Mouse (Mus musculus) limb, embryonic 10.5 days (tissue): Measurements from ENCODE around the gene Slamf1. TPM values are rescaled to one million over a fixed set of nuclear protein-coding genes. Genes with fewer than 3 reads are reported as not detected.

ENCODE experiments used
- DNase-seq: peaks from one replicate; pipeline ENCODE4 v3.0.0-alpha.2; 2017; ENCODE audit warnings: low spot score
- H3K27ac ChIP-seq: fragments of 300-500 bp; sonication (generic); 2 replicates; pipeline ENCODE4 v1.5.1; 2016; ENCODE audit warnings: mild to moderate bottlenecking
- H3K27me3 ChIP-seq: fragments of 300-500 bp; sonication (generic); 2 replicates; pipeline ENCODE4 v1.6.1; 2016; ENCODE audit warnings: low read depth, mild to moderate bottlenecking; ENCODE audit not compliant: poor library complexity, severe bottlenecking
- H3K36me3 ChIP-seq: fragments of 300-500 bp; sonication (generic); 2 replicates; pipeline ENCODE4 v1.6.1; 2016; ENCODE audit warnings: mild to moderate bottlenecking, moderate library complexity
- H3K4me1 ChIP-seq: fragments of 300-500 bp; sonication (generic); 2 replicates; pipeline ENCODE4 v1.6.1; 2016
- H3K4me3 ChIP-seq: fragments of 300-500 bp; sonication (generic); 2 replicates; pipeline ENCODE4 v1.5.1; 2016; ENCODE audit warnings: mild to moderate bottlenecking, moderate library complexity
- H3K9me3 ChIP-seq: fragments of 300-500 bp; sonication (generic); replicated peaks from 2 replicates; pipeline ENCODE4 v1.6.1; 2016; ENCODE audit warnings: mild to moderate bottlenecking
- WGBS: fragments of 180-500 bp; shearing (Covaris S2); methylation state at CpG from one replicate; pipeline ENCODE4 v1.1.7; 2016; 5-methylcytosine and 5-hydroxymethylcytosine counted together
- polyA plus RNA-seq: library from polyadenylated mRNA; unstranded; fragments of >200 nt; fragmentation: Nextera tagmentation; extraction: Ambion mirVana; gene quantifications from 2 replicates; pipeline ENCODE4 v1.2.1, GENCODE M21; 2016

Slamf1 gene
- polyA plus RNA-seq = 0.19 and 0.29 TPM in 2 replicates

GRCm38 (mm10) chr1:171766898-171767297 is at the start of gene Slamf1:
Gene Slamf1 (plus strand): TSS chr1:171767127.
- no peak for DNase-seq
- no peaks in the 10 kb centered on the region for H3K9me3 ChIP-seq
- H3K4me1 ChIP-seq = no peaks in the 10 kb centered on the region
- H3K36me3 ChIP-seq = no peaks in the 10 kb centered on the region
- 28% methylated on average over 6 of the region's 6 CpGs for WGBS
- no peak within 1 kb of the TSS for H3K27ac ChIP-seq
- H3K4me3 ChIP-seq = no peak within 1 kb of the TSS
- no peaks in the 10 kb centered on the region for H3K27me3 ChIP-seq

GRCm38 (mm10) chr1:171731195-171731594 is 35.7 kb upstream of the Slamf1 start:
- H3K4me3 ChIP-seq = no peak overlapping the region
- no peaks in the 10 kb centered on the region for H3K36me3 ChIP-seq
- DNase-seq = no peak
- no peaks in the 10 kb centered on the region for H3K27me3 ChIP-seq
- H3K9me3 ChIP-seq = 0 out of 2 replicates have a peak, but pooled peaks cover 2% of the 10 kb centered on the region
- H3K27ac ChIP-seq = no peak overlapping the region
- H3K4me1 ChIP-seq = no peaks in the 10 kb centered on the region

- Histone ChIP-seq H3K4me1 (no peaks in the 10 kb centered on the region), H3K27me3 (no peaks in the 10 kb centered on the region), H3K27ac (no peak overlapping the region), H3K36me3 (no peaks in the 10 kb centered on the region), H3K4me3 (no peak overlapping the region), H3K9me3 (no peaks in the 10 kb centered on the region)
- WGBS = 88% methylated on average over 6 of the region's 6 CpGs
- DNase-seq = no peak
These were observed 32.0 kb upstream of the Slamf1 start for GRCm38 (mm10) chr1:171734898-171735297.

- DNase-seq = no peak
- Histone ChIP-seq H3K4me3 (no peak overlapping the region), H3K27me3 (no peaks in the 10 kb centered on the region), H3K4me1 (no peaks in the 10 kb centered on the region), H3K36me3 (no peaks in the 10 kb centered on the region), H3K9me3 (no peaks in the 10 kb centered on the region), H3K27ac (no peak overlapping the region)
- 88% methylated on average over 3 of the region's 3 CpGs for WGBS
These were observed 18.6 kb upstream of the Slamf1 start for GRCm38 (mm10) chr1:171748127-171748969.

DNA sequence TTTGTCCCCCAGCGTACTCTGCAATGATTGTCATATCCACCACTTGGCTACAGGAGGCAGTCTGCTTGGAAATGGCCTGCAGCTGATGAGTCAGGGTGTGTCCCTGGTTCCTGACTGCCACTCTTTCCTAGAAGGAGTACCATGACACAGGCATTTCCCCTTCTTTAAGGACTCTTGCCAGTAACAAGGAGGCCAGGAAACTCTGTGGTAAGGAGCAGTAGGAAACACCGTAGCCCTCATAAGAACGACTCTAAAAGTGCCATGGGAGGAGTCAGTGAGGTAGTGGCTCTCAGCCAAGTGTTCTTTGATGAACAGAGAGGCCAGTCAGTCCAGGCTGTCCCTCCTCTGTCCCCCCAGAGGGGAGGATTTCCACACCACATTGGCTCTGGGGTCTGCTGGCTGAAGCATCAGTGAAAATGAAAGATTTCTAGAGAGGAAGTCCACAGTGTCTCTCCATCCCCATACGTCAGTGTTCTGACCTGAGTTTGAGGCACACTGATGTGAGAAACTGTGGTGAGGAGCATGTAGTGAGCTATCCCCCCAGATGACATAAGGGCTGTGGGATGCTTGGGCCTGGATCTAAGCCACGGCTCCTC is 5.0 kb upstream of the Slamf1 start:
- H3K27ac ChIP-seq = no peak overlapping the region
- DNase-seq = no peak
- H3K9me3 ChIP-seq = no peaks in the 10 kb centered on the region
- no peaks in the 10 kb centered on the region for H3K27me3 ChIP-seq
- H3K36me3 ChIP-seq = no peaks in the 10 kb centered on the region
- 78% methylated on average over 5 of the region's 5 CpGs for WGBS
- no peaks in the 10 kb centered on the region for H3K4me1 ChIP-seq
- no peak overlapping the region for H3K4me3 ChIP-seq

DNA sequence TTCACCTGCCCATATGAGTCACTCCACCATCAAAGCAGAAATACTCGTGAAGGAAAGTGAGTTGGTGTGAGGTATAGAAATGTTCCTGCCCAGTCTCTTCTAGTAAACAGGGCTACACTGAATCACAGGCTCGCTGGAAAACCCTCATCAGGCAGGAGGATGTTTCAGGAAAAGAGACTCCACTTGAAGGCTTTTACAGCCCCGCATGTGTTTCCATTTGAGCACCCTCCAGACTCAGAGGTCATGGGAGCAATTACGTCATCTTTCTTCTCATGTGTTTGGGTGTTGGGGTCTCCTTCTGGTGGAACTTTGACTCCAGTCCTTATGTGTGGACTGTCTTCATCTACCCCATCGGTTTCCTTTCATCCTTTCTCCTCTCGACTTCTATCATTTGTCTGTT is 4.1 kb downstream of the Slamf1 start:
- Histone ChIP-seq H3K36me3 (no peaks in the 10 kb centered on the region), H3K4me3 (no peak overlapping the region), H3K27me3 (no peaks in the 10 kb centered on the region), H3K27ac (no peak overlapping the region), H3K4me1 (no peaks in the 10 kb centered on the region), H3K9me3 (no peaks in the 10 kb centered on the region)
- DNase-seq = no peak
- 72% methylated on average over 6 of the region's 6 CpGs for WGBS

DNA sequence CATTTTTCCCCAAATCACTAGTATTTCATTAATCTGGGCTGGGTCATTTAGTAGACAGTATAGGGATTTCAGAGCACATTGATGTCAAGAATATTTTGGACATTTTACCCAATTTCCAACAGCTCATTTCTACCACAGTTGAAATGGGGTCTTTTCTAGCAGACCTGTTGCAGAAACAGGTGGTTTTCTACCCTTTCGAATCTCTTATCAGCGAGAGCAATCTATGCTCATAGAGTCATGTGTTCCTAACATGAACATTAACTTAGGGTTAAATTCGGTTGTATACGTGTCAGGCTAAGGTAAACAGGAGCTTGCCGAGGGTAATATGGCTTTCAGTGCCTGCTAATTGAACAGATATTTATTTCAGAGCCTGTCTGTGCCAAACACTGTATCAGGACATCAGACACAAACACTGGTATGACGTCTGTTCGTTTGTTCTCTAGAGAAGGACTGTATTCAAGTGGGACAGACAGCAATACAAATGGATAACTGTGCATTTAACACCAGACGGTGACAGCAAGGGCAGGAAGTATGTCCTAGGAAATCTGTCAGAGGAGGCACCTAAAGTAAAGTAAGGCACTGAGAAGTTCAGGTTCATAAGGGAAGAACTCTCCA is 5.3 kb downstream of the Slamf1 start:
- Histone ChIP-seq H3K9me3 (no peaks in the 10 kb centered on the region), H3K4me1 (no peaks in the 10 kb centered on the region), H3K36me3 (no peaks in the 10 kb centered on the region), H3K4me3 (no peak overlapping the region), H3K27me3 (no peaks in the 10 kb centered on the region), H3K27ac (no peak overlapping the region)
- 81% methylated on average over 8 of the region's 8 CpGs for whole genome bisulfite sequencing
- no peak for DNase-seq

GRCm38 (mm10) chr1:171773232-171773989 is 6.5 kb downstream of the Slamf1 start:
- no peaks in the 10 kb centered on the region for H3K4me1 ChIP-seq
- no peaks in the 10 kb centered on the region for H3K9me3 ChIP-seq
- H3K36me3 ChIP-seq = no peaks in the 10 kb centered on the region
- H3K27me3 ChIP-seq = no peaks in the 10 kb centered on the region
- no peak overlapping the region for H3K4me3 ChIP-seq
- H3K27ac ChIP-seq = no peak overlapping the region
- DNase-seq = no peak
- 87% methylated on average over 10 of the region's 10 CpGs for WGBS

GRCm38 (mm10) chr1:171774266-171774665 is 7.3 kb downstream of the Slamf1 start:
- H3K4me3 ChIP-seq = no peak overlapping the region
- no peak for DNase-seq
- H3K4me1 ChIP-seq = no peaks in the 10 kb centered on the region
- H3K27ac ChIP-seq = no peak overlapping the region
- no peaks in the 10 kb centered on the region for H3K9me3 ChIP-seq
- WGBS = 74% methylated on average over 5 of the region's 5 CpGs
- H3K27me3 ChIP-seq = no peaks in the 10 kb centered on the region
- H3K36me3 ChIP-seq = no peaks in the 10 kb centered on the region

GRCm38 (mm10) chr1:171774678-171775077 is 7.8 kb downstream of the Slamf1 start:
- H3K9me3 ChIP-seq = no peaks in the 10 kb centered on the region
- H3K4me1 ChIP-seq = no peaks in the 10 kb centered on the region
- no peak overlapping the region for H3K27ac ChIP-seq
- DNase-seq = no peak
- no peaks in the 10 kb centered on the region for H3K27me3 ChIP-seq
- no peak overlapping the region for H3K4me3 ChIP-seq
- WGBS = 71% methylated on average over 11 of the region's 11 CpGs
- no peaks in the 10 kb centered on the region for H3K36me3 ChIP-seq

DNA sequence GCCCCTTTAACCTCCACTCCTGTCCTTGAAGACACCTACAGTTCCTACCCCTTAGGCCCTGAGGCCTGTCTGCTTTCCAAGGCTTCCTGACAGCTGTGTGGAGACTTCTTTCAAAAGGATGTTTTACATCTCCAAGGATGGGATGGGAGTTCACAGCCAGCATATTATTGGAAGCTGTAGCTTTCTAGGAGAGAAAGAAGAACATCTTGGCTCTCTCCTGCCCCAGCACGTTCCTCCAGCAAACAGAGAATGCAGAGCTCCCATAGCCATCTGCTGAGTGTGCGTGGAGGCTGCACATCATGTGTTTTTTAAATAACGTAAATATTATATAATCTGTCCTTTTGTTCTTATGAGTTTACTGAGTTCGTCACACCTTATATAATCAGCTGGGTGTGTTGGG is 8.9 kb downstream of the Slamf1 start:
- H3K36me3 ChIP-seq = no peaks in the 10 kb centered on the region
- no peak overlapping the region for H3K4me3 ChIP-seq
- no peaks in the 10 kb centered on the region for H3K27me3 ChIP-seq
- no peak for DNase-seq
- H3K9me3 ChIP-seq = no peaks in the 10 kb centered on the region
- H3K4me1 ChIP-seq = no peaks in the 10 kb centered on the region
- 89% methylated on average over 4 of the region's 4 CpGs for WGBS
- no peak overlapping the region for H3K27ac ChIP-seq

DNA sequence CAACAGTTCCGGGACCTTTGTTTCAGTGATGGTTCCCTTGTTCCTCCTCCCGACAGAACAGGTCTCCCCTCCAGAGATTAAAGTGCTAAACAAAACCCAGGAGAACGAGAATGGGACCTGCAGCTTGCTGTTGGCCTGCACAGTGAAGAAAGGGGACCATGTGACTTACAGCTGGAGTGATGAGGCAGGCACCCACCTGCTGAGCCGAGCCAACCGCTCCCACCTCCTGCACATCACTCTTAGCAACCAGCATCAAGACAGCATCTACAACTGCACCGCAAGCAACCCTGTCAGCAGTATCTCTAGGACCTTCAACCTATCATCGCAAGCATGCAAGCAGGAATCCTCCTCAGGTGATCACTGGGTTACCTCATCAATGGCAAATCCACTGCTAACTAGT is 10.1 kb downstream of the Slamf1 start:
- Histone ChIP-seq H3K4me3 (no peak overlapping the region), H3K36me3 (no peaks in the 10 kb centered on the region), H3K27ac (no peak overlapping the region), H3K27me3 (no peaks in the 10 kb centered on the region), H3K9me3 (no peaks in the 10 kb centered on the region), H3K4me1 (no peaks in the 10 kb centered on the region)
- 80% methylated on average over 7 of the region's 7 CpGs for WGBS
- DNase-seq = no peak
